Mouse (Mus musculus) embryonic fibroblast, embryonic 13.5 days (primary cell): ENCODE results near the gene Lrrc31.

Experiments used
- CTCF ChIP-seq: IDR thresholded peaks from 2 replicates; pipeline ENCODE4 v1.5.1; 2011; ENCODE audit warnings: mild to moderate bottlenecking, control low read depth, low read length, moderate library complexity, borderline replicate concordance; ENCODE audit not compliant: insufficient read depth
- POLR2A ChIP-seq: IDR thresholded peaks from 2 replicates; pipeline ENCODE4 v1.6.1; 2011; ENCODE audit warnings: low read depth, mild to moderate bottlenecking, control low read depth, low read length, moderate library complexity

DNA sequence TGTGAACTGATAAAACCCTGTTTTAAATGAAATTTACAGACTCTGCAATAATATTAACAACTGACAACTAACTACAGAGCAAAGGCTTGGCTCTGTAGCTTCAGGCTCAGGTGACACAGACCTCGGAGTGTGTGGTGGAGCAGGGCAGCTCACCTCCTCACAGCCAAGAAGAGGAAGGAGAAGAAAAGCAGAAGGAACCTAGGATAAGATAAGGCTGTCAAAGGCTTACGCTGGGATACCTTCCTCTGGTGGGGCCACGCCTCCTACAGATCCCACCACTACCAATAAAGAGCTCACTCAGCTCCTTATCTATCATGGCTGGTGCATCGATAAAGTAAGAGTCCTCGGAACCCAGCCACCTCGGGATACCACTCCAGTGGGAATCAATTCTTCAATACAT is 16.5 kb downstream of the Lrrc31 start:
- TF ChIP-seq CTCF (no peak), POLR2A (no peak)
